Mouse (Mus musculus) heart, adult 8-10 months (tissue): ENCODE data around the gene Olfr1309. TPM values are rescaled to one million over a fixed set of nuclear protein-coding genes. Genes with fewer than 3 reads are reported as not detected.
"Not testable (repeated sequence)": the region's sequence is repeated elsewhere in the genome, so short reads cannot be mapped to it uniquely, and the experiment has no call there.

Experiments used
- DNase-seq: peaks from one replicate; pipeline ENCODE4 v3.0.0; 2022; ENCODE audit warnings: low spot score
- total RNA-seq, 4 experiments: library from RNA; stranded (reverse); gene quantifications; 2 replicates each; pipeline ENCODE4 v1.2.4; 2022

Gene Olfr1309
- not detected for total RNA-seq

- DNase-seq: no peak
Measured at GRCm38 (mm10) chr2:111990181-111990580, at the start of gene Olfr1309. Gene Olfr1309 (minus strand): TSS chr2:111990281.

DNA sequence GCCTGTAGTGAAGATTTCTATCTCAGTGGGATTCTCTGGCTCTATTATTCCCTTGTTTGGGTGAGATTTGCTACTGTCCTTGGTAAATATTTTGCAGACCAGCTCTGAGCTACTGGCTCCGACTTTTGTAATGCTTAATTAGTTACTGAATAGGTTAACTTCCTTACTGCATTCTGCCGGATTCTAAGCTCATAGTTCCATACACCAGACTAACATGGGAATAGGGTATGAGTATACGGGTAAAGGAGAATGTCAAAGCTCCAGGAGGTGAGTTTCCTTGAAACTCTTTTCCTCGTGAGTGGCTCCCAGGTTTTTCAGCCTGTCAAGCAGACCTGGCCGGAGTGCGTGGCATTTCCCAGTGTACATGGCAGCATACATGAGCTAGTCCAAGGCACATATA, 36.9 kb upstream of the Olfr1309 start:
- not testable (repeated sequence) for DNase-seq

DNA sequence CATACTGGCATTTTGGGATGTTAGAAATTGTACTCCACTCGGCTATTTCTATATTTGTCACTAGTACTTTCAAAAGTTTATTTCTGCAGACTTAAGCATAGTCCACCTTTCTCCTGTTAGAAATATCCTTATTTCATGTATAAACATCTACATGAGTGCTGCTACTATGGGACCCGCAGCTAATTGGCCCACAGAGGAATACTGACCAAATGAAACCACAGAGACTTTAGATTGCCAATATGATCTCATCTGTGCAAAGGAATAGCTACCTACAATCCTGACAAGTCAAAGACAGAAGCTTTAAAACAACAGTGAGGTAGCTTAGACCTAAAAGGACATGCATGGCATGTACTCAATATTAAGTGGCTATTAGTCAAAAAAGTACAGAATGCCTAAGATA, 34.2 kb upstream of the Olfr1309 start, which contains the start of gene Olfr1311:
Gene Olfr1311, minus strand, starts transcription at position 101 of the 400 bp plus-strand sequence.
- DNase-seq: no peak

- no peak for DNase-seq
Measured at GRCm38 (mm10) chr2:112014900-112015299, 24.8 kb upstream of the Olfr1309 start.

GRCm38 (mm10) chr2:112012608-112013007, 22.5 kb upstream of the Olfr1309 start, which contains the start of gene Olfr1310:
Gene Olfr1310 (minus strand): TSS chr2:112012708.
- DNase-seq: no peak

- DNase-seq: no peak
Measured at GRCm38 (mm10) chr2:111964844-111965243, 25.2 kb downstream of the Olfr1309 start, which contains the start of gene Olfr1308. Gene Olfr1308 (minus strand): TSS chr2:111964944.

GRCm38 (mm10) chr2:111949340-111949739, 40.7 kb downstream of the Olfr1309 start, which contains the start of gene Olfr1307:
Gene Olfr1307 (minus strand): TSS chr2:111949440.
- no peak for DNase-seq

Other genes with a start within 250 kb of the Olfr1309 start
- gene Olfr1301, start 239.3 kb downstream of the Olfr1309 start, total RNA-seq: not detected
- not detected for gene Olfr1302, start 212.9 kb downstream of the Olfr1309 start, total RNA-seq
- gene Olfr1303, start 169.9 kb downstream of the Olfr1309 start, total RNA-seq: not detected
- not detected for gene Olfr1305, start 113.1 kb downstream of the Olfr1309 start, total RNA-seq
- not detected for gene Olfr1306, start 74.0 kb downstream of the Olfr1309 start, total RNA-seq
- gene Olfr1307, start 40.8 kb downstream of the Olfr1309 start, total RNA-seq: under 1 TPM in 1 of 4 experiments, not detected in 3; under 0.01 TPM
- gene Olfr1308, start 25.3 kb downstream of the Olfr1309 start, total RNA-seq: not detected
- not detected for gene Olfr1310, start 22.4 kb upstream of the Olfr1309 start, total RNA-seq
- gene Olfr1311, start 34.1 kb upstream of the Olfr1309 start, total RNA-seq: not detected
- gene Olfr1312, start 60.0 kb upstream of the Olfr1309 start, total RNA-seq: not detected
- not detected for gene Olfr1313, start 87.6 kb upstream of the Olfr1309 start, total RNA-seq
- gene Olfr1314, start 106.5 kb upstream of the Olfr1309 start, total RNA-seq: not detected
- gene Olfr1315-ps1, start 125.2 kb upstream of the Olfr1309 start, total RNA-seq: not detected
- gene Olfr1316, start 144.7 kb upstream of the Olfr1309 start, total RNA-seq: not detected
- not detected for gene Olfr1317, start 150.0 kb upstream of the Olfr1309 start, total RNA-seq
- not detected for gene Olfr1318, start 163.9 kb upstream of the Olfr1309 start, total RNA-seq
- 1 to 10 TPM; 2.6 to 3.6 (median 2.8) TPM for gene Lpcat4, start 249.2 kb upstream of the Olfr1309 start, total RNA-seq